Mouse (Mus musculus) adrenal gland, postnatal 4 days (tissue): Measurements from ENCODE around the gene Elf2. TPM values are rescaled to one million over a fixed set of nuclear protein-coding genes. Genes with fewer than 3 reads are reported as not detected.

Experiments
- DNase-seq, 2 experiments: peaks; one replicate each; pipeline ENCODE4 v3.0.0; 2021 to 2022; ENCODE audit warnings: low spot score in 2 of 2, mixed read lengths in 2 of 2
- long read RNA-seq, 2 experiments: library from polyadenylated mRNA; stranded (forward); transcript quantifications; one replicate each; pipeline ENCODE4 v2.0.0; 2021
- total RNA-seq, 2 experiments: library from RNA; stranded (reverse); gene quantifications; 2 replicates each; pipeline ENCODE4 v1.2.3; 2021

Gene Elf2
- 100 to 1,000 TPM; 122 to 124 TPM for total RNA-seq
- long read RNA-seq, experiment 1, partial matches to known transcripts: 10 of 24 reads
- long read RNA-seq, experiment 1, other reads (novel, unspliced or antisense): 7 of 24 reads
- long read RNA-seq, experiment 2, transcript Elf2-201 (10 exons, 3,353 nt): major isoform, 6 of 47 reads
- long read RNA-seq, experiment 2, transcript Elf2-203 (7 exons, 2,514 nt): minor isoform, 5 of 47 reads
- long read RNA-seq, experiment 2, partial matches to known transcripts: 9 of 47 reads
- long read RNA-seq, experiment 2, other reads (novel, unspliced or antisense): 26 of 47 reads

DNA sequence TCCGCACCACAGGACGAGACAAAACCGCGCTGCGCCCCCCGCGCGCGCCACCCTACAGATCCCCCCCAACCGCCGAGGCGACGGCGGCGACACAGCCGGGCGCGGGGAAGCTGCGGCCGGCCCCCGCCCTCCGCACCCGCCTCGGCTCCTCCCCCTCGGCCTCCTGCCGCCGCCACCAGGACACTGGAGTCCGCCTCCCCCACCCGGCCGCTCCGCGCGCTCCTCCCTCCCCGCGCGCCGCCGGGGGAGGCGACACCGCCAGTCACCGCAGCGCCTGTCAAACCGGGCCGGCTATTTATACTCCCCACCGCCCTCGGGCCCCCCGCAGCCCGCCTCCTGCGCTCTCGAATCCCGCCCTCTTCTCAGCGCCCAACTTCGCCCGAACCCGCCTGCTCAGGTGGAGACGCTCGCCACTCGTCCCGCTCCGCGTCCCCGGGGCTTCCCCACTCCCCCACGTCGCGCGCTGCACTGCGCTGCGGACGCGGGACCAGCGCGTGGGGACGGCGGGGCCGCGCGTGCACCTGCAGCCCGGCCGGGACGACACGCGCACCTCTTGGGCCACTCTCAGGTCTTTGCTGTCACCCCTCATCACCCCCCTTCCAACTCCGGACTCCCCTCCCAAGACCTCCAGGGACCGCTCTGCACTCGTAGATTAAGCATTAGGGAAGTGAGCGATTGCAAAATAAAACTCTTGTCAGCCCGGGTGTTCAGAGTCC lies at the start of gene Elf2:
TSS of gene Elf2 (minus strand) at position 112 of the 716 bp plus-strand sequence.
- DNase-seq: peak; percentile 76 to 86

- DNase-seq: no peak
Observed at GRCm38 (mm10) chr3:51388904-51389303, 48.4 kb upstream of the Elf2 start.

GRCm38 (mm10) chr3:51387868-51388381 lies 47.5 kb upstream of the Elf2 start:
- DNase-seq: no peak

GRCm38 (mm10) chr3:51387134-51387451 lies 46.6 kb upstream of the Elf2 start:
- no peak for DNase-seq

- no peak for DNase-seq
Observed at GRCm38 (mm10) chr3:51386441-51387133, 46.1 kb upstream of the Elf2 start.

- no peak for DNase-seq
Observed at GRCm38 (mm10) chr3:51383409-51383808, 42.9 kb upstream of the Elf2 start.

GRCm38 (mm10) chr3:51380660-51381014 lies 40.2 kb upstream of the Elf2 start:
- no peak for DNase-seq

GRCm38 (mm10) chr3:51379786-51380659 lies 39.6 kb upstream of the Elf2 start:
- DNase-seq: no peak

- DNase-seq: no peak
Observed at GRCm38 (mm10) chr3:51378665-51378946, 38.1 kb upstream of the Elf2 start.

DNA sequence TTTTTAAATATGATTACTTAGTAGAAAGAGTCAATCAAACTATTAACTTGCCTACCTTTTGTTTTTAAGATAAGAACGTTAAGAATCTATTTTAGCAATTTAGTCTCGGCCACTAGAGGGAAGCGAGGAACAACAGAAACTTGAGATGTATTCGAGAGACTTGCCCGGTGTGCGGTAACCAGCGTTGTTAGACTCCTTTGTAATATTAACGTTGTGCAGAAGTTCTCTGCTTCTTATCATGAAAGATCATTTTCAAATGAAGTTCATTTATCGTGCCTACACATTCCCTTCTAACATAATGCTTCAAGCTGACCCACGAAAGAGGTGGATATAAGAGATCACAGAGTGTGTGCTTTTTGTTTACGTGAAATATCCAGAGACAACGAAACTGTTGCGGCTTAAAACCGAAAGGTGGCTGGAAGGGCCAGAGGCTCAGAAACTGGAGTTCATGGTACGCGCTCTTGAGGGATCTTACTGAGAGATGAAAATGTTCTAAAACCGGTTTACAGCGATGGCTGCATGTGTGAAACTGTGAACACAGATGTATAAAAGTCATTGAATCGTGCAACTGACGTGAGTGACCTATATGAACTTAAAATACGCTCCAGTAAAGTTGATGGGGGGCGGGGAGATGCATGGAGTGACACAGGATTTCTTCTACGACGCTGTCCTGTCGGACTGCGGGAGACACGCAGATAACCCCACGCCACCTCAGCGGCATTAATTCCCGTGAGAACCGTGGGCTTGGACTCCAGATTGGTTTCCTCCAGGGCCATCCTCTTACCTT lies 37.6 kb upstream of the Elf2 start:
- DNase-seq: no peak

GRCm38 (mm10) chr3:51375307-51376265 lies 35.1 kb upstream of the Elf2 start:
- no peak for DNase-seq

GRCm38 (mm10) chr3:51373544-51373943 lies 33.1 kb upstream of the Elf2 start:
- no peak for DNase-seq

GRCm38 (mm10) chr3:51372883-51373282 lies 32.4 kb upstream of the Elf2 start:
- no peak for DNase-seq

DNA sequence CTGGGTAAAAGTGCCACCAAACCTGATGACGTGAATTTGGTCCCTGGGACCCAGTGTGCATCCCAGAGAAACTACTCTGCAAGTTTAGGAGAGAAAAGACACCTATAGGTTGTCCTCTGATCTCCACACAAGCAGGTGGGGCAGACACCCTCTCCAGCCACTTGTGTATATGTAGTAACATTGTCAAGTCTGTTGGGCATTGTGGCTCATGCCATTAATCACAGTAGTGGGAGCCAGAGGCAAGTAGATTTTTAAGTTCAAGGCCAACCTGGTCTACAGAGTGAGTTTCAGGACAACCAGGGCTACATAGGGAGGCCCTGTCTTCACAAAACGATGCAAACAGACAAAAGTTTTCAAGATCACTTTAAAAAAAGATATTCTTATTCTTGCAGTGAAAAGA lies 31.4 kb upstream of the Elf2 start:
- DNase-seq: no peak

GRCm38 (mm10) chr3:51368011-51368410 lies 27.5 kb upstream of the Elf2 start:
- no peak for DNase-seq

DNA sequence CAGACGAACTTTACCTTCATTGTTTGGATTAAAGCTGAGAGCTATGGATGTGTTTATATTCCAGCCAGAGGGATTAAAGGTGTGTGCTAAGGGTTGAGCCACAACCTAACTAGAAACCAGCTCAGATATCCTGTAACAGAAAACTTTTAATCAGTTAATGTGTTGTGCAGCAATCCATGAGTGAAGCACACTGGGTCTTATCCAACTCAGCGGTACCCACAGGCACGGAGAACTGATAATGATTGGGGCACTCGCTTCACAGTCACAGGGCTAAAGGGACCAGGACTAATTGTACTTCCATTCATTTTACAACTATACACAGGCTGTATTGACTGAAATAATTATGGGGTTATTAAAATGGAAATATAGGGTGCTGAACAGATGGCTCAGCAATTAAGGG lies 26.5 kb upstream of the Elf2 start:
- DNase-seq: no peak

DNA sequence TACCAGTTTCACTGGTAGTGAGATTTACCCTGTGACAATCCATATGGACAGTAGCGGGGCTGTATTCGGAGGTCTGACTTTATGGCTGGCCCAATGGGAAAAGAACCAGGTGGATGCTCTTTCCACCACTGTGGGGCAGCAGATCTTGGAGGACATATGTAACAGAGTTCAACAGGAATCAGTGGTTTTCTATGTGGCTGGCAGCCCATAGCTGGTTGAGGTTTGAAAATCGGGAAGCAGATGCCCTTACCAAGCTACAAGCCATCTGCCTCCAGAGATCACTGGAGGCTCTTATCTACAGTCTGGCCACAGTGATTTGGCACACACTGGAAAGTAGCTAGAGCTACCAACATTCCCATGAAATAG lies 25.0 kb upstream of the Elf2 start:
- DNase-seq: no peak

GRCm38 (mm10) chr3:51364703-51365516 lies 24.4 kb upstream of the Elf2 start:
- DNase-seq: peak in 1 of 2 experiments; percentile 57

GRCm38 (mm10) chr3:51361066-51361465 lies 20.6 kb upstream of the Elf2 start:
- no peak for DNase-seq
